Mouse (Mus musculus): ENCODE results near the gene Kcnh1.

DNA sequence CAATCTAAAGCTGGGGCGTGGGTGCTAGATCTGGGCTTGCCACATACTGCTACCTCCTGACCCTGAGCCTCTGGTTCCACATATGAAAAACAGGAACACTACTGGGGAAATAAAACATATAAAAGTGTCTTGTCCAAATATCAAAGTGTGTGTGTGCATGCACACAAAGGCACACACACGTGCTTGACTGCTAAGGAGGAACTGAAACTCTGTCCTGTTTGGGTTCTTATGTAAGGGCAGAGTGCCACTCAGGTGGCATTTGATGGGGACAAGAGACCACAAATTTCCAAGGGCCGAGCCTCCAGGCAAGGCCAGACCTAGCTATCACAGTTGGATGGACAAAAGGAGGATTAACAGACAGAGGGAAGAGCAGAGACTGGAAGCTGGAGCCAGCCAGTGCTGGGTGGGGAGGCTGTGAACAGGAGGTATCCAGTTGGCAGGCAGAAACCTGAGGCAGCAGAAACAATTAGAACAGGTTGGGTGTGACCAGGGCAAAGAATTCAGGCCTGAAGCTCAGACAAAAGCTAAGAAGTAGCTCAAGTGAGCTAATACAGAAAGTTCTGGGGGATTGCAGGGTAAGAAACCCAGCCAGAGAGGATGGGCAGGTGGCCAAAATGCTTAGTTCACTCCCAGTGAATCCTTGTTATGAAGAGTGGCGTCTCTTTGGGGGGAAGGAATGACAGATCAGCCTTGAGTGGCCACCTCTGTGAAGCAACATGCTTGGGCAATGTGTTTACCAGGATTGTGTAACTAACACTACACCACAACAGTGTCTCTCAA lies 259.2 kb downstream of the Kcnh1 start:
- TF ChIP-seq CTCF (IDR thresholded peaks at IDR 0.05; ENCODE audit: control insufficient read depth, insufficient read depth, insufficient replicate concordance, low read depth, low read length) (no peak), POLR2A (IDR thresholded peaks at IDR 0.05; ENCODE audit: control insufficient read depth, low read depth, low read length) (no peak)

Data from testis, adult 2 months (tissue).